Mouse (Mus musculus): ENCODE data around the gene Slc39a11. TPM values are rescaled to one million over a fixed set of nuclear protein-coding genes. Genes with fewer than 3 reads are reported as not detected.

Gene Slc39a11
- polyA plus RNA-seq, 1 experiment from 2014 or later = 12.5 TPM

GRCm38 (mm10) chr11:113389637-113390036, 260.2 kb downstream of the Slc39a11 start:
- ATAC-seq (replicated peaks; ENCODE audit: insufficient number of reproducible peaks, low FRiP score, low TSS enrichment, low read depth) (0 out of 2 replicates have a peak, but pooled peaks have one; percentile 54), DNase-seq (ENCODE audit: low spot score) (peak; percentile 49)
- no peak overlapping the region for H3K27ac ChIP-seq (replicated peaks; ENCODE audit: low read depth, low read length)

DNA sequence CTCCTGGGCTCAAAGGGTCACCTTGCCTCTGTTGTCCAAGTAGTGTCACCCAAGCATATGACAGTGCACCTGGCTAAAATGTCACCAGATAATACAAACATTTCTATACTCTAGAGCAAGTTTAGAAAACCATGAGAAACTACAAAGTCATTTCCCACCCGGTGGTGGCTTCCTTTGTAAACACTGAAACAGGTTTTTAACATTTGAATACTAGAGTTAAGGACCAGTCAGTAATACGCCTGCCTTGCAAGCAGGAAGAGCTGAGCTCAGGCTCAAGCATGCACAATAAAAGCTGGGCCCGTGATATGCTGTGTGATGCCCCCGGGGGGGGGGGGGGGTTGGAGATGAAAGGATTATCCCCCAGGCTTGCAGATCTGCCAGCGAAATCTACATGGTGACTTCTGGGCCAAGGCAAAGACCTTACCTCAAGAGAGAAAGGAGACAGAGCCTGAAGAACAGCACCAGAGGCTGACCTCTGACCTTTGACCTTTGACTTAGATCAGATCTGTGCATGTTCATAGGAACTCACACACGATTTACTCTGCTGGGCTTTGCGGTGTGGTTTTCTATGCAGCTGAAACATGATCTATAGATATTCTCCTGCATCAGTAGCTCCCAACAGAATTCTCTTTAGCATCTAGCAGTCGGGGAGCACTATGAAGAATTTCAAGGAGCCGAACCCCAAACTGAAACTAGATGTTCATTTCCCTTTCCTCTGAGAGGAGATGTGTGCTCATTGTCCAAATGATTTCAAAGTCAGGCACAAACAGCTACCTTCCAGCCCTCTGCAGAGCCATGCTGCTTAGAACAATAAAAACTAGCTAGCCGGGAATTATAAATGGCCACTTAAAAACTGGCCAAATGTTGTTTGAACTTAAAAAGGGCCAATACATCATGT, 267.0 kb downstream of the Slc39a11 start:
- no peak overlapping the region for H3K4me3 ChIP-seq (ENCODE audit: low read depth, low read length)
- no peaks in the 10 kb centered on the region for H3K9me3 ChIP-seq (replicated peaks; ENCODE audit: control insufficient read depth, low read length)
- 34% methylated on average over 10 of the region's 10 CpGs for WGBS
- peak; percentile 38 for DNase-seq (ENCODE audit: low spot score)
- no peaks in the 10 kb centered on the region; the same call in 1 of the 2 replicates for H3K4me1 ChIP-seq (ENCODE audit: control insufficient read depth, insufficient read depth, low read length)
- H3K27me3 ChIP-seq (ENCODE audit: control insufficient read depth, insufficient read depth, low read length) = no peaks in the 10 kb centered on the region
- H3K4me2 ChIP-seq (ENCODE audit: low read depth, low read length) = no peak overlapping the region
- no peak overlapping the region for H3K9ac ChIP-seq (replicated peaks; ENCODE audit: low read length)
- no peak overlapping the region for H3K27ac ChIP-seq (replicated peaks; ENCODE audit: low read depth, low read length)
- no peak for ATAC-seq (replicated peaks; ENCODE audit: insufficient number of reproducible peaks, low FRiP score, low TSS enrichment, low read depth)
- H3K36me3 ChIP-seq (replicated peaks; ENCODE audit: control insufficient read depth, insufficient read depth, low read depth, low read length) = no peaks in the 10 kb centered on the region

More at GRCm38 (mm10) chr11:113389637-113390036, 260.2 kb downstream of the Slc39a11 start:
- H3K4me3 ChIP-seq (ENCODE audit: low read depth, low read length) = no peak overlapping the region
- H3K9ac ChIP-seq (replicated peaks; ENCODE audit: low read length) = no peak overlapping the region
- H3K4me2 ChIP-seq (ENCODE audit: low read depth, low read length) = no peak overlapping the region
- no peaks in the 10 kb centered on the region for H3K36me3 ChIP-seq (replicated peaks; ENCODE audit: control insufficient read depth, insufficient read depth, low read depth, low read length)
- H3K27me3 ChIP-seq (ENCODE audit: control insufficient read depth, insufficient read depth, low read length) = no peaks in the 10 kb centered on the region
- no peaks in the 10 kb centered on the region; the same call in 1 of the 2 replicates for H3K4me1 ChIP-seq (ENCODE audit: control insufficient read depth, insufficient read depth, low read length)
- H3K9me3 ChIP-seq (replicated peaks; ENCODE audit: control insufficient read depth, low read length) = no peaks in the 10 kb centered on the region
- 35% methylated on average over 6 of the region's 6 CpGs for WGBS

DNA sequence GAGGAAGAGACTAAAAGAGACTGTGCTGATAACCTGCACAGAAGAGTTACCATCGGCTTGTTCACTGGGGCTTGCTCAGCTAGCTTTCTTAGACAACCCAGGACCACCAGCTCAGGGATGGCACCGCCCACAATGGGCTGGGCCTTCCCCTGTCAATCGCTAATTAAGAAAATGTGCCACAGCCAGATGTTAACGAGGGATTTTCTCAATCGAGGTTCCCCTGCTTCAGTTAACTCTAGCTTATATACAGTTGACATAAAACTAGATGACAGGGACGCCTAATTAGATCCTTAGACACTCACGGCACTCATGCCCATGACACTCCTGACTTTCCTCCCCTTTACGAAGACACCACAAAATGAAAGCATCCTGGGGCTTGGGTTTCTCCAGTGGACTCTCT, 268.3 kb downstream of the Slc39a11 start:
- no peaks in the 10 kb centered on the region; the same call in 1 of the 2 replicates for H3K4me1 ChIP-seq (ENCODE audit: control insufficient read depth, insufficient read depth, low read length)
- no peak overlapping the region for H3K9ac ChIP-seq (replicated peaks; ENCODE audit: low read length)
- H3K4me3 ChIP-seq (ENCODE audit: low read depth, low read length) = no peak overlapping the region
- H3K4me2 ChIP-seq (ENCODE audit: low read depth, low read length) = no peak overlapping the region
- no peaks in the 10 kb centered on the region for H3K9me3 ChIP-seq (replicated peaks; ENCODE audit: control insufficient read depth, low read length)
- ATAC-seq (replicated peaks; ENCODE audit: insufficient number of reproducible peaks, low FRiP score, low TSS enrichment, low read depth) (no peak), DNase-seq (ENCODE audit: low spot score) (no peak)
- H3K27me3 ChIP-seq (ENCODE audit: control insufficient read depth, insufficient read depth, low read length) = no peaks in the 10 kb centered on the region
- no peaks in the 10 kb centered on the region for H3K36me3 ChIP-seq (replicated peaks; ENCODE audit: control insufficient read depth, insufficient read depth, low read depth, low read length)
- no peak overlapping the region for H3K27ac ChIP-seq (replicated peaks; ENCODE audit: low read depth, low read length)
- 68% methylated on average over 8 of the region's 8 CpGs for WGBS

DNA sequence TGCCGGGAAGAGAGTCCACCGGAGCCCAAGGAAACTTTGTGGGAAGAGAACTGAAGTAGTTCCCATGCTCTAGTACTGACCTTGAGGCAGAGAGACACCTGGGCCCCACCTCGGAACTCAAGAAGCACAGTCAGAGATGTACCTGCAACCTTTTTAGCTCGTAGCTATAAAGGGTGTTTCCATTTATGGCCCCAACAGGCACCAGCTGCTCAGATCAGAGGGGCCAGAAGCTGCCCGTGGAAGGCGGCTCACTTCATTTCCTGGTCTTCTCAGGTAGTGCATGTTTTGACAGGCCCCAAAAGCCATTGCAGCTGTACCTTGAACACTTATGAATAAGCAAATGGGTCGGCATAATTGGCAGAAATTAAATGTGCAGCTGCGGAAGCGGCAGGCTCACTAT, 271.0 kb downstream of the Slc39a11 start:
- no peak overlapping the region for H3K4me3 ChIP-seq (ENCODE audit: low read depth, low read length)
- H3K27ac ChIP-seq (replicated peaks; ENCODE audit: low read depth, low read length) = no peak overlapping the region
- H3K4me1 ChIP-seq (ENCODE audit: control insufficient read depth, insufficient read depth, low read length) = no peaks in the 10 kb centered on the region; the same call in 1 of the 2 replicates
- H3K27me3 ChIP-seq (ENCODE audit: control insufficient read depth, insufficient read depth, low read length) = no peaks in the 10 kb centered on the region
- no peaks in the 10 kb centered on the region for H3K9me3 ChIP-seq (replicated peaks; ENCODE audit: control insufficient read depth, low read length)
- H3K4me2 ChIP-seq (ENCODE audit: low read depth, low read length) = no peak overlapping the region
- no peak for DNase-seq (ENCODE audit: low spot score)
- ATAC-seq (replicated peaks; ENCODE audit: insufficient number of reproducible peaks, low FRiP score, low TSS enrichment, low read depth) = no peak
- no peaks in the 10 kb centered on the region for H3K36me3 ChIP-seq (replicated peaks; ENCODE audit: control insufficient read depth, insufficient read depth, low read depth, low read length)
- 75% methylated on average over 9 of the region's 9 CpGs for WGBS
- H3K9ac ChIP-seq (replicated peaks; ENCODE audit: low read length) = no peak overlapping the region

DNA sequence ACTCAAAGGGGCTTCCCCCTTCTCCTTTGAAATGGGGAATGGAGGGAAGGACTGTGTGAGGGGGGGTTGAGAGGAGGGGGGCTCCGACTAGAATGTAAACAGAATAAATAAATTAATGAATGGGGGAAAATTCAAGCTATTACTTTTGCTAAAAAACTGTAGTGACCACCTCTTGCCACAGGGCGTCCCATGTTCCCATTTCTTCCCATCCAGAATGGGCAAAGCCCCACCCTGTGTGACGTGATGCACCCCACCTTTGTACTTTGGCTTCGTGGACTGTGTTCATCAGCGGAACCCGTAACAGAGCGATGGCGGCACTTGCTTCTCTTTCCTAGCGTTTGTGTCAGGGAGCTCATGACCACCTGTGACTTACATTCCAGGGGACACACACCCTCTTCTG, 273.8 kb downstream of the Slc39a11 start:
- Histone ChIP-seq H3K4me3 (ENCODE audit: low read depth, low read length) (no peak overlapping the region), H3K9ac (replicated peaks; ENCODE audit: low read length) (no peak overlapping the region), H3K4me1 (ENCODE audit: control insufficient read depth, insufficient read depth, low read length) (no peaks in the 10 kb centered on the region), H3K4me2 (ENCODE audit: low read depth, low read length) (no peak overlapping the region), H3K36me3 (replicated peaks; ENCODE audit: control insufficient read depth, insufficient read depth, low read depth, low read length) (no peaks in the 10 kb centered on the region), H3K27me3 (ENCODE audit: control insufficient read depth, insufficient read depth, low read length) (no peaks in the 10 kb centered on the region), H3K27ac (replicated peaks; ENCODE audit: low read depth, low read length) (no peak overlapping the region), H3K9me3 (replicated peaks; ENCODE audit: control insufficient read depth, low read length) (no peaks in the 10 kb centered on the region)
- no peak for DNase-seq (ENCODE audit: low spot score)
- ATAC-seq (replicated peaks; ENCODE audit: insufficient number of reproducible peaks, low FRiP score, low TSS enrichment, low read depth) = no peak
- 80% methylated on average over 9 of the region's 9 CpGs for WGBS

- Histone ChIP-seq H3K4me1 (ENCODE audit: control insufficient read depth, insufficient read depth, low read length) (no peaks in the 10 kb centered on the region), H3K27ac (replicated peaks; ENCODE audit: low read depth, low read length) (no peak overlapping the region), H3K9ac (replicated peaks; ENCODE audit: low read length) (no peak overlapping the region), H3K4me2 (ENCODE audit: low read depth, low read length) (no peak overlapping the region), H3K27me3 (ENCODE audit: control insufficient read depth, insufficient read depth, low read length) (no peaks in the 10 kb centered on the region), H3K4me3 (ENCODE audit: low read depth, low read length) (no peak overlapping the region), H3K36me3 (replicated peaks; ENCODE audit: control insufficient read depth, insufficient read depth, low read depth, low read length) (no peaks in the 10 kb centered on the region), H3K9me3 (replicated peaks; ENCODE audit: control insufficient read depth, low read length) (no peaks in the 10 kb centered on the region)
- no peak for DNase-seq (ENCODE audit: low spot score)
- WGBS = 86% methylated on average over 10 of the region's 10 CpGs
- no peak for ATAC-seq (replicated peaks; ENCODE audit: insufficient number of reproducible peaks, low FRiP score, low TSS enrichment, low read depth)
These were observed 276.0 kb downstream of the Slc39a11 start for GRCm38 (mm10) chr11:113373926-113374325.

DNA sequence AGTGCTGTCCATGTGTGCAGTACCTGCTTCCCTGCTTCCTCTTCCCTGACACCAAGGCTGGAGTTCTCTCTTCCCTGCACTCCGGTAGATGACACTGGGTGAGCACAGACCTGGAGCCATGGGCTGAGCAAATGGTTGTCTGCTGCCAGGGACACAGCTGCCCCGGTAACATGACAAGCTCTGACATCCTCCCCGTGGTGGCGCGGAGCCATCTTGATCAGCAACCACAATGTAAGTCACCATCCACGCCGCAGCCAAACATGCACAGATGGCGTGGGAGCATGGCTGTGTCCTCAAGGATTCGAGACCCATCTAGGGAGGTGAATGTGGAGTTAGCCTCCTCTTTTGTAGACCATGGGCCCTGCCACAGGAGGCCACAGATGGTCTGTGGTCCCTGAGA, 276.5 kb downstream of the Slc39a11 start:
- no peak overlapping the region for H3K27ac ChIP-seq (replicated peaks; ENCODE audit: low read depth, low read length)
- H3K27me3 ChIP-seq (ENCODE audit: control insufficient read depth, insufficient read depth, low read length) = no peaks in the 10 kb centered on the region
- no peaks in the 10 kb centered on the region for H3K4me1 ChIP-seq (ENCODE audit: control insufficient read depth, insufficient read depth, low read length)
- H3K9me3 ChIP-seq (replicated peaks; ENCODE audit: control insufficient read depth, low read length) = no peaks in the 10 kb centered on the region
- no peak overlapping the region for H3K4me2 ChIP-seq (ENCODE audit: low read depth, low read length)
- H3K4me3 ChIP-seq (ENCODE audit: low read depth, low read length) = no peak overlapping the region
- no peak for ATAC-seq (replicated peaks; ENCODE audit: insufficient number of reproducible peaks, low FRiP score, low TSS enrichment, low read depth)
- H3K36me3 ChIP-seq (replicated peaks; ENCODE audit: control insufficient read depth, insufficient read depth, low read depth, low read length) = no peaks in the 10 kb centered on the region
- DNase-seq (ENCODE audit: low spot score) = no peak
- no peak overlapping the region for H3K9ac ChIP-seq (replicated peaks; ENCODE audit: low read length)
- WGBS = 94% methylated on average over 9 of the region's 9 CpGs

DNA sequence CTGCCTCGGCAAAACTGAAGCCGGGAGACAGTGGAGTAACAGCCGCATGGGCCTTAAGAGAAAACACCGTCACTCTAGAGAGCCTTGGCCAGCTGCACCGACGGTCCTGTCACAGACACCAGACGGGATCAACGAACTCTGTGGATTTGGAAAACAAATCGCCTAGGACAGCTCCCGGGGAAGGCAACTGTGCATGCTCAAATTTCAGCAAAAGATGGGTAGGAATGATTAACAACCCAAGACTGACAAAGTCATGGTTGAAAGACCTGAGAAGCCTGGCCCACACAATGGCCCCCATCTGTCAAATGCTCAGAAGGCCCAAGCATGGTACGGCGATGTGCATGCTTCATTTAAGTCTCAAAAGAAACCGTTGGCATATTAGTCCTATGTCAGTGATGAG, 281.8 kb downstream of the Slc39a11 start:
- H3K4me1 ChIP-seq (ENCODE audit: control insufficient read depth, insufficient read depth, low read length) = no peaks in the 10 kb centered on the region
- H3K27ac ChIP-seq (replicated peaks; ENCODE audit: low read depth, low read length) = no peak overlapping the region
- no peaks in the 10 kb centered on the region for H3K9me3 ChIP-seq (replicated peaks; ENCODE audit: control insufficient read depth, low read length)
- H3K9ac ChIP-seq (replicated peaks; ENCODE audit: low read length) = no peak overlapping the region
- H3K4me2 ChIP-seq (ENCODE audit: low read depth, low read length) = no peak overlapping the region
- 55% methylated on average over 13 of the region's 13 CpGs for WGBS
- no peak overlapping the region for H3K4me3 ChIP-seq (ENCODE audit: low read depth, low read length)
- no peaks in the 10 kb centered on the region for H3K27me3 ChIP-seq (ENCODE audit: control insufficient read depth, insufficient read depth, low read length)
- ATAC-seq (replicated peaks; ENCODE audit: insufficient number of reproducible peaks, low FRiP score, low TSS enrichment, low read depth) (no peak), DNase-seq (ENCODE audit: low spot score) (no peak)
- no peaks in the 10 kb centered on the region for H3K36me3 ChIP-seq (replicated peaks; ENCODE audit: control insufficient read depth, insufficient read depth, low read depth, low read length)

Data from embryonic facial prominence, embryonic 11.5 days (tissue).